Comparison of ENCODE assay signal across 8 mouse cellular contexts in genomic region chr8:106210035-106210731, GRCm38 (mm10). TPM values are rescaled to one million over a fixed set of nuclear protein-coding genes. Genes with fewer than 3 reads are reported as not detected.
DNase-seq lines count a peak whose midpoint lies in the region; ATAC-seq lines count a peak whose summit lies in the region.

No protein-coding gene starts in this region.

- WGBS in forebrain, embryonic 12.5 days, result under 1% methylated on average over 35 of the region's 35 CpGs
- WGBS in large intestine, adult 2 months, result under 1% methylated on average over 35 of the region's 35 CpGs
- WGBS in midbrain, embryonic 11.5 days, result under 1% methylated on average over 35 of the region's 35 CpGs

- peak overlapping the region; percentile 79 for H3K4me2 ChIP-seq in forebrain, embryonic 12.5 days
- H3K4me2 ChIP-seq in midbrain, embryonic 11.5 days, result peak overlapping the region; percentile 74

- peak overlapping the region; percentile 86 for H3K4me3 ChIP-seq in forebrain, embryonic 12.5 days (replicated peaks)
- peak overlapping the region; percentile 70 for H3K4me3 ChIP-seq in midbrain, embryonic 11.5 days (ENCODE audit: low read depth, low read length)

- no peaks in the 10 kb centered on the region for H3K9me3 ChIP-seq in forebrain, embryonic 12.5 days
- H3K9me3 ChIP-seq in midbrain, embryonic 11.5 days (ENCODE audit: control insufficient read depth, low read length), result no peaks in the 10 kb centered on the region

- H3K27me3 ChIP-seq in forebrain, embryonic 12.5 days, result no peaks in the 10 kb centered on the region
- no peaks in the 10 kb centered on the region for H3K27me3 ChIP-seq in midbrain, embryonic 11.5 days (ENCODE audit: control insufficient read depth, insufficient read depth, low read length)

- peak overlapping the region; percentile 93 for H3K9ac ChIP-seq in forebrain, embryonic 12.5 days
- H3K9ac ChIP-seq in midbrain, embryonic 11.5 days (ENCODE audit: low read length), result peak overlapping the region; percentile 73

- peak; percentile 42 for DNase-seq in gastrocnemius, postnatal 10 days
- no peak for DNase-seq in gastrocnemius, postnatal 25 days
- DNase-seq in 3T3-L1 (ENCODE audit: low read depth, low spot score), result peak; percentile 65
- DNase-seq in large intestine, adult 2 months (ENCODE audit: low read depth, low spot score), result peak; percentile 13
- peak; percentile 96 for DNase-seq in midbrain, embryonic 11.5 days (ENCODE audit: low spot score, missing footprints)
- DNase-seq in T-cell, adult 2 months (ENCODE audit: low spot score), result no peak

- H3K36me3 ChIP-seq in forebrain, embryonic 12.5 days (replicated peaks), result peaks cover 48% of the 10 kb centered on the region
- H3K36me3 ChIP-seq in midbrain, embryonic 11.5 days (ENCODE audit: control insufficient read depth, insufficient read depth, low read length), result peaks cover 2% of the 10 kb centered on the region; the same call in 1 of the 2 replicates

- peak; percentile 17 for ATAC-seq in activated CD4-positive, CD25-positive, alpha-beta regulatory T cell, adult 4 months
- ATAC-seq in forebrain, embryonic 12.5 days (ENCODE audit: low FRiP score), result peak; percentile 60
- peak; percentile 69 for ATAC-seq in midbrain, embryonic 11.5 days (ENCODE audit: low FRiP score)

- H3K4me1 ChIP-seq in forebrain, embryonic 12.5 days, result peaks cover 15% of the 10 kb centered on the region
- peaks cover 9% of the 10 kb centered on the region; the same call in 1 of the 2 replicates for H3K4me1 ChIP-seq in midbrain, embryonic 11.5 days (ENCODE audit: control insufficient read depth, insufficient read depth, low read length)

- peak overlapping the region; percentile 94 for H3K27ac ChIP-seq in forebrain, embryonic 12.5 days
- peak overlapping the region; percentile 70 for H3K27ac ChIP-seq in midbrain, embryonic 11.5 days (ENCODE audit: low read depth, low read length)

RNA-seq across cellular contexts. Expression of gene Slc7a6os, which starts 0.6 kb away (rescaled TPM):
- 10 to 100 TPM; 11.7 to 13.3 TPM for total RNA-seq in gastrocnemius, postnatal 10 days (2021)
- total RNA-seq in gastrocnemius, postnatal 25 days (2021), result 1 to 10 TPM; 8.6 to 9.3 TPM
- polyA plus RNA-seq in activated CD4-positive, CD25-positive, alpha-beta regulatory T cell, adult 4 months (2017; shearing (Covaris generic)), result 10 to 100 TPM; 20.6 to 22.5 TPM
- polyA plus RNA-seq in forebrain, embryonic 12.5 days (2016; fragmentation: Nextera tagmentation; extraction: Ambion mirVana), result 33.3 and 37.0 TPM in 2 replicates
- 15.0 and 19.2 TPM in 2 replicates for polyA plus RNA-seq in large intestine, adult 2 months (2012; rRNA removed)
- 41.5 and 42.2 TPM in 2 replicates for polyA plus RNA-seq in midbrain, embryonic 11.5 days (2014; fragmentation: Nextera tagmentation; extraction: Ambion mirVana)

RNA-seq across cellular contexts. Expression of gene Prmt7, which starts 0.6 kb away (rescaled TPM):
- total RNA-seq in gastrocnemius, postnatal 10 days (2021), result 10 to 100 TPM; 23.8 to 25.5 TPM
- total RNA-seq in gastrocnemius, postnatal 25 days (2021), result 10 to 100 TPM; 22.9 to 23.3 TPM
- polyA plus RNA-seq in activated CD4-positive, CD25-positive, alpha-beta regulatory T cell, adult 4 months (2017; shearing (Covaris generic)), result 10 to 100 TPM; 19.5 to 31.6 TPM
- polyA plus RNA-seq in forebrain, embryonic 12.5 days (2016; fragmentation: Nextera tagmentation; extraction: Ambion mirVana), result 58.7 and 59.2 TPM in 2 replicates
- 19.0 and 20.8 TPM in 2 replicates for polyA plus RNA-seq in large intestine, adult 2 months (2012; rRNA removed)
- 59.5 and 61.7 TPM in 2 replicates for polyA plus RNA-seq in midbrain, embryonic 11.5 days (2014; fragmentation: Nextera tagmentation; extraction: Ambion mirVana)

RNA-seq across cellular contexts. Expression of gene Slc7a6, which starts 41.5 kb away (rescaled TPM):
- 10 to 100 TPM in 1 of 2 experiments, 1 to 10 TPM in 1; 5.8 to 11.0 TPM for total RNA-seq in gastrocnemius, postnatal 10 days (2021)
- 1 to 10 TPM; 7.9 to 8.6 TPM for total RNA-seq in gastrocnemius, postnatal 25 days (2021)
- 10 to 100 TPM; 26.2 to 33.6 TPM for polyA plus RNA-seq in activated CD4-positive, CD25-positive, alpha-beta regulatory T cell, adult 4 months (2017; shearing (Covaris generic))
- 72.9 and 79.8 TPM in 2 replicates for polyA plus RNA-seq in forebrain, embryonic 12.5 days (2016; fragmentation: Nextera tagmentation; extraction: Ambion mirVana)
- 7.7 and 11.6 TPM in 2 replicates for polyA plus RNA-seq in large intestine, adult 2 months (2012; rRNA removed)
- 88.3 and 89.4 TPM in 2 replicates for polyA plus RNA-seq in midbrain, embryonic 11.5 days (2014; fragmentation: Nextera tagmentation; extraction: Ambion mirVana)

RNA-seq across cellular contexts. Expression of gene Pla2g15, which starts 60.0 kb away (rescaled TPM):
- 1 to 10 TPM; 4.7 to 6.6 TPM for total RNA-seq in gastrocnemius, postnatal 10 days (2021)
- 1 to 10 TPM; 2.9 to 3.8 TPM for total RNA-seq in gastrocnemius, postnatal 25 days (2021)
- 1 to 10 TPM; 1.9 to 4.0 TPM for polyA plus RNA-seq in activated CD4-positive, CD25-positive, alpha-beta regulatory T cell, adult 4 months (2017; shearing (Covaris generic))
- polyA plus RNA-seq in forebrain, embryonic 12.5 days (2016; fragmentation: Nextera tagmentation; extraction: Ambion mirVana), result 13.8 and 15.8 TPM in 2 replicates
- 4.5 TPM in 2 replicates for polyA plus RNA-seq in large intestine, adult 2 months (2012; rRNA removed)
- 6.4 and 6.9 TPM in 2 replicates for polyA plus RNA-seq in midbrain, embryonic 11.5 days (2014; fragmentation: Nextera tagmentation; extraction: Ambion mirVana)

Comparison
In these comparisons a context has a peak if more than half of its experiments do, and no peak if none do; other contexts are left out.
1. DNase-seq: peak in gastrocnemius, postnatal 10 days (single experiment), 3T3-L1 (single experiment), large intestine, adult 2 months (single experiment) and midbrain, embryonic 11.5 days (single experiment); none in gastrocnemius, postnatal 25 days (single experiment) and T-cell, adult 2 months (single experiment).
2. ATAC-seq: peak in every context shown above with its lines; median percentile 69 in midbrain, embryonic 11.5 days; 60 in forebrain, embryonic 12.5 days; 17 in activated CD4-positive, CD25-positive, alpha-beta regulatory T cell, adult 4 months.